Mouse (Mus musculus): ENCODE data around the gene Ednra.
"Not testable (repeated sequence)": the region's sequence is repeated elsewhere in the genome, so short reads cannot be mapped to it uniquely, and the experiment has no call there.

Ednra gene

DNA sequence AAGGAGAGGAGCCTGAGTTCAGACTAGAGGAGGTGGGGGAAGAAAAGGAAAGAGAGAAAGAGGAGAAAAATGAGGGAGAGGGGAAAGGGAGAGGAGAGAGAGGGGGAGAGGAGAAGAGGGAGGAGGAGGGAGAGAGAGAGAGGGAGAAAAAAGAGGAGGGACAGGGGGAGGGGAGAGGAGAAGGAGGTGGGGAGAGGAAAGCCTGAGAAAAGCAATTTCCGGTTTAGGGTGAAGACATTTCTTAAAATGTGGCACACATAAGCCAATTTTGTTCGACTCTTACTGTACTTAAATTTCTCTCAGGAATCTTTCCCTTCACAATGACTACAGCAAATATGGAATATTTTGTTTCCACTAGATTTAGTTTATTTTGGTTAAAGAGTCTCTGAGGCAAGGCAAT is 5.3 kb downstream of the Ednra start:
- no peak for DNase-seq (ENCODE audit: low spot score in 2 of 2)

DNA sequence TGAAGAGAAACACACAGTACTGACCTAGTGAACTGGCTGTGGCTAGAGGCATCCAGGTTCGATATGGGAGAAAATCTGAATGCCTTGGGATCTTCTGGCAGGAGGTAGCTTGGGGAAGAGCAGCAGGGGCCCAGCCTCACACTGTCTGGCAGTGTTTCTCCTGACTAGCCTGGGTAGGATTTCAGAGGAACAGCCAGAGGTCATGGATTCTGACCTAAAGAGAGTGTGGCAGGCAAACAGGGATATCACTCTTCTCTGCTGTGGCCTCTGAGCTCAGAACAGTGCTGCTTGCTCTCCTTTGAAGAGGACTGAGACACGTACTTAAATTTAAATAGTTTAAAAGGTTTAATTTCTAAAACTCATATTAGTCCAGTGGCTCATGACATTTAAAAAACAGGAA is 7.2 kb downstream of the Ednra start:
- DNase-seq (ENCODE audit: low spot score in 2 of 2): no peak

DNA sequence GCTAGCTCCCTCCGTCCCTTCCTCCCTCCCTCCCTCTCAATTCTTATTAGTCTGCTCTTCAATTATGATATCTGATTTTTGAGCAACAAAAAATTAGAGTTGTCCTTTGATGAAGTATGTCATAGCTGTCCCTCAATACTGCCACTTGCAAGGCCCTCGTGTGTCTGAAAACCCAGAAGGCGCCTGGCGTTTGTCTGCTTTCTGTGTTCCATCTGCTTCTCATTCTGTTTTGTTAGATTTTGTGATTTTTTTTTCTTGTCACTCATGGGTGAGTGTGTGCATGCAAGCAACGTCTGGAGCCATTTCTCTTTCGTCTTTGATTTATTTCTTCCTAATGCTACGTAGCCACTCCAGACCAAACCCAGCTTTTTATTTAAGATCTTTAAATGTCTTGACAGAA is 9.8 kb downstream of the Ednra start:
- no peak for DNase-seq (ENCODE audit: low spot score in 2 of 2)

DNA sequence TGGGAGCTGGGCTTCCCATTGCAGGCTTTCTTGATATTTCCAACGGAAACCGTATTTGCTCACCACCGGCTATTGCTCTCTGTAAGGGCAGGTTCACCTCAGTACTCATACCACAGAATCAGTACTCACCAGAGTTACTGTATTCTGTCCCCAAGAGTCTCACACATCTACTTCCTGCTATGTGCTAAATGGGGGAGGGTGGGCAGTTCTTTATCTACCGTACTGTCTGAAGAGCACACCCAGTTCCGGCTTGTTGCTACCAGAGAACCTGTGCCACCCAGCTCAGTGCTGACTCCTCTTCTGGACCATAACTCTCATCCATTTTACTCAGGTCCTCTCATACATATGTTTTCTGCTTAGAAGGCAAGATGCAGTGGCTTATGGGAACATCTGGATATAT is 10.6 kb downstream of the Ednra start:
- no peak for DNase-seq (ENCODE audit: low spot score in 2 of 2)

DNA sequence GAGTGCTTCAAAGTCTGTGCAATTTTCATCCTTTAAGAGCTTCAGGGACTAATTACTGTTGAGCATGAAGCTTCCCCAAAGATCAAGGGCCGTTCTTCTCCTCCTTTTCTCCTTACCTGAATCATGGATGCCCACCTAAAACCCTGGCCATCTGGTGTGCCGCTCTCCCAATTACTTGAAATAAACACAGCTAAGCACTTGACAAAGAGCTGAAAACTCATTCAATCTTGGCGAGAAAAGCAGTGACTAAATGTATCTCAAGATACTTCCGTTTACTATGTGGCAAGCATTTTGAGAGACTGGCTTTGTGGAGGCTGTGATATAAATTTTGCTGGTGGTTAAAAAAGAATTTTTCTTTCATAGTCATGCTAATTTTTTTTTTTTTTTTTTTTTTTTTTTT is 19.5 kb downstream of the Ednra start:
- DNase-seq (ENCODE audit: low spot score in 2 of 2): no peak

DNA sequence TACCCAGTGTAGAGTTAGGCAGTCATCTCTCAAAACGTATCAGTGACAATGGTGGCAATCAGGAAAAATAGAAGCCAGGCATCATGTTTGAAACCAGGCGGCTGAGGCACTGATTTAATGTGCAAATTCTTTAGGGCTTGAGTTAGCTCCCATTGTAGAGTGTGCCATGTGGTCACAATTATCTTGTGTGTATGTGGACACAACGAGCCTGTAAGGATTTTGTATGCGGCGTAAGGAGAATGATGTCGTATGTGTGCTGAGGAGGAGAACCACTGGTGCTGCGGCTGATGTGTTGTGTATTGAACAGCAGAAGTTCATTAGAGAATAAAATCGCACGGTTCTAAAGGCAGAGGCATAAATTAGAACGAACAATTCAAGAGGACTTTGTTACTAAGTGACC is 26.2 kb downstream of the Ednra start:
- no peak for DNase-seq (ENCODE audit: low spot score in 2 of 2)

DNA sequence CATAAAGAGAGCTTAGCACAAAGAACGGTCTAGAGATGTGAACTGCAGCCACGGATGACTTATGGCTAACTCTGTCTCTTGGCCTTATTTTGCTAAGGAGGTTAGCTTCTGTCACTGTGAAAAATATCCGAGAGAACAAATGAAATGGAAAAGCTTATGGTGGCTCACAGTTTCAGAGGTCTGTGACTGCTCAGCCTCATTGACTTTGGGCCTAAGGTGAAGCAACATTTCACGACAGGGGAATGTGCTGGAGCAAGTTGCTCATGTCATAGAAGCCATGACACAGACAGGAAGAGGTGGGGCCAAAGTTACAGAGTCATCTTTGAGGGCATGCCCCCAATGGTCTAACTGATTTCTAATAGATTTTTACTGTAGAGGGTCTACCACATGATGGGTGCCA is 28.1 kb downstream of the Ednra start:
- no peak for DNase-seq (ENCODE audit: low spot score in 2 of 2)

DNA sequence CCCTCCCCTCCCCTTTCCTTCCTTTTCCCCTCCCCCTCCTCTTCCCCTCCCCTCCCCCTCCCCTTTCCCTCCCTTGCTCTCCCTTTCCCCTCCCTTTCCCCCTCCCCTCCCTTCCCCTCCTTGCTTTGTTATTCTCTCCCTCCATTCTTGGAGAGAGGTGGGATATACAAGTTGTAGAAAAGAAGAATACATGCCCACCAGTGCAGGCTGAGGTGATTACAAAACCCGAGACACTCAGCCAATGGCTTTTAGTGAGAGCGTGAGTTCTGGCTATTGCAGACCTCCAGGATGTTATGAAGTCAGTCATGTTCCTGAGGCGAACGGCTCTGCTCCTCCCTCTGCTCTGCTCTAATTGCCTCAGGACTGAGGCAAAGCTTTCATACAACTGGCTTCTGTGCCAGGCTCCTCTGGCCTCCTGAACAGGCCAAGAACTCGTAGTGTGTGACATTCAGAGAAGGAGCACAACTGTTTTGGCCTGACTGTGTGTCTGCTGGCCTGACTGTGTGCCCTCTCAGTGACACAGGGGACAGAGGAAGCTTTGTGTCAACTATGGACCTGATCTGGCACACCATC is 28.7 kb downstream of the Ednra start:
- DNase-seq (ENCODE audit: low spot score in 2 of 2): no peak

DNA sequence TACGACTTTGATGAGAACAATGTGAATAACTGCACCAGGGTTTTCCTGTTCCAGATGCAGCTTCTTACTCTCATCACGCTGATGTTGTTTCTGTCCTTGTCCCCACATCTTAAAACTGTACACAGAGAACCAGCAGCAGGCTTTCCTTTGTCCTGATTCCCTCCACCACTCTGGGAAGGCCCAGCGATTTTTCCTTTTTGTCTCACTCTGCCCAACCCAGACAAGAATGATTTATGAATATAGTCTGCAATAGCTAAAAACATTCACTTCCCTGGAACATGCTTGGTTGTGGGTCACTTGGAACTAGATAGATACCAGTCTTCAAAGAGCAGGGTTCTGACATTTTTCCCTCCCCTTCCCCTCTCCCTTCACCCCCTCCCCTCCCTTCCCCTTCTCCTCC is 29.2 kb downstream of the Ednra start:
- DNase-seq (ENCODE audit: low spot score in 2 of 2): no peak

DNA sequence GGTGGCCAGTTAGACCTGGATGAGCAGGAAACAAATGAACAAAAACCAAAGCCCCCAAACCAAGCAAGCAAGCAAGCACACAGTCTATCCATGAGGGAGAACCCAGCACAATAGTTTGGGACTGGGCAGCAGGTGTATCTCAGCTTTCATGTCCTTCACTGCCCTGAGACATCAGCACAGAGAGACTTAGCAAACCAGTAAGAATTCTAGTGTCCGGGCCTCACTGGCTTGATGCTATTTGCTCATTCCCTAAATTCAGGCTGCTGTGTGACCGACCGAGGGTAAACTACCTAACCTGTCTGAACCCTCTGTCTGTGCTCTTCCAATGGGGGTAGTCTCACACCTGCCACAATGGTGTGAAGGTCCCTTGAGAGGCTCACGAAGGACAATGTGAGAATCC is 29.7 kb downstream of the Ednra start:
- no peak for DNase-seq (ENCODE audit: low spot score in 2 of 2)

DNA sequence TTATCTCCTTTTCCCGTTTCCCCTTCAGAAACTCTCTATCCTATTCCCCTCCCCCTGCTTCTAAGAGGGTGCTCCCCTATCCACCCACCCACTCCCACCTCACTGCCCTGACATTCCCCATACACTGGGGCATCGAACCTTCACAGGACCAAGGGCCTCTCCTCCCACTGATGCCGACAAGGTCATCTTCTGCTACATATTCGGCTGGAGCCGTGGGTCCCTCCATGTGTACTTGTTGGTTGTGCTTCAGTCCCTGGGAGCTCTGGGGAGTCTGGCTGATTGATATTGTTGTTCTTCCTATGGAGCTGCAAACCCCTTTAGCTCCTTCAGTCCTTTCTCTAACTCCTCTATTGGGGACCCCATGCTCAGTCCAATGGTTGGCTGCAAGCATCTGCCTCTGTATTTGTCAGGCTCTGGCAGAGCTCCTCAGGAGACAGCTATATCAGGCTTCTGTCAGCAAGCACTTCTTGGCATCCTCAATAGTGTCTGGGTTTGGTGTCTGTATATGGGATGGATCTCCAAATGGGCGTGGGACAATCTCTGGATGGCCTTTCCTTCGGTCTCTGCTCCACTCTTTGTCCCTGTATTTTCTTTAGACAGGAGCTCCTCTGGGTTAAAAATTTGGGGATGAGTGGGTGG is 34.7 kb downstream of the Ednra start:
- DNase-seq (ENCODE audit: low spot score in 2 of 2): not testable (repeated sequence)

DNA sequence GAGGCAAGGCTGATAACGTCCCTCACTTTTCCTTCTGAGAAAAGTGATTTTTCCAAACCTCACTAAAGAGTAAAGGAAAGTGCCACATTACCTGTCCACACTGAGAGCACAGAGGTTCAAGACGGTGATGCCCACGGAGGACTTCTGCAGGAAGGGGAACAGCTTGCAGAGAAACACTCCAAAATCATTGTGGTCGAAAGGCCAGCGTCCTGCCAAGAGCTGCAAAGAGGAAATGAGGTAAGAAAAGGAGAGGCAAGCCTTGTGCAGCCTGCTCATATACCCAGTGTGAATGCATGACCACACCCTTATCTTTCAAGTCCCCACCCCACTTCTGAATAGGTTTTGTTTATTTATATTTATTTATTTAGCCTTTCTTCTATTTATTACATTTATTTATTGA is 35.3 kb downstream of the Ednra start:
- no peak for DNase-seq (ENCODE audit: low spot score in 2 of 2)

DNA sequence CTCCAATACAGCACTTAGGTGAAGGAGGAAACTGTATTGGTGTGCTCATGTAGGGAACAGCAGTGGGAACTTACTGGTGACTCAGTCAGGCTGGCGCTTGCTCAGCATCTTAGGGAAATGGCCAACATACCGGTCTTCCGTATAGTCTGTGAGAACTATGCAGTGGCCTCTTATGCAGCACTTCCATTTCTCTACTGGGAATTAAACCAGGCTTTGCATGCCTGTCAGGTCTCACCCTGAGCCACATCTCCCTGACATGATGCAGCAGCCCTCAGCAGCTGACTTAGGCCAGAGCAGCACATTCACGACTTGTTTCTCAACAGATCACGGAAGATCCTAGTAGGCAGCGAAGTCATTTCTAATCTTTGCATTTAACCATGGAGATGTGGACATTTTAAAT is 39.9 kb downstream of the Ednra start:
- no peak for DNase-seq (ENCODE audit: low spot score in 2 of 2)

DNA sequence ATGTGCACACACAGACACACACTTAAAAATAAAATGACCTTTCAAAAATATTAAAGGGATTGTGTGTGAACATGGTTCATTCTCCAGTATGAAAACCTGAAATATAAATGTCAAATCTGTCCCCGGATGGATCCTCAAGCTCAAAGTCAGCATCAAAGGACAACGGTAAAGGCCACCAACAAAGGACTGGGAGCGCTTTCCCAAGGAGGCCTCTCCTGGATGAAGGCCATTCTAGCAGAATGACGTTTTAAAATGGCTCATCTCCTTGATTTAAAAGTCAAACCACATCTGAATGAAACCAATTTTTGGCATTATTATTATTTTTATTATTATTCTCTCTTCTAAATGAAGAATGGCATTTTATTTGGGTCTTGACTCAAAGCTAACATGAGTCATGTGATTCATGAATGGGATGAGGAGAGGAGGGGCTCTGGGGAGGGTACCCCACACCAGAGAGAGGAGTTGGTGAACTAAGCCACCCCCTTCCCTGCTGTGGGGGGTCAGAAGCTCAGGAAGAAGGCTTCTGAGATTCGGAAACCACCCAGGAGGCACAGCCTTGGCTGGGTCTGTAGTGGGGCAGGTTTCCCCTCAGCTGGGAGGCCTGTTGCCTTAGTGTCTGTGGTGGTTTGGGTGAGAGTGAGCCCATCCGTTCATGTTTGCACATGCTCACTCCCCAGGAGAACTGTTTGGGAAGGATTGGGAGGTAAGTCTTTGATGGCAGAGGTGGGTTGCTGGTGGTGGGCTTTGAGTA is 40.7 kb downstream of the Ednra start:
- no peak for DNase-seq (ENCODE audit: low spot score in 2 of 2)

DNA sequence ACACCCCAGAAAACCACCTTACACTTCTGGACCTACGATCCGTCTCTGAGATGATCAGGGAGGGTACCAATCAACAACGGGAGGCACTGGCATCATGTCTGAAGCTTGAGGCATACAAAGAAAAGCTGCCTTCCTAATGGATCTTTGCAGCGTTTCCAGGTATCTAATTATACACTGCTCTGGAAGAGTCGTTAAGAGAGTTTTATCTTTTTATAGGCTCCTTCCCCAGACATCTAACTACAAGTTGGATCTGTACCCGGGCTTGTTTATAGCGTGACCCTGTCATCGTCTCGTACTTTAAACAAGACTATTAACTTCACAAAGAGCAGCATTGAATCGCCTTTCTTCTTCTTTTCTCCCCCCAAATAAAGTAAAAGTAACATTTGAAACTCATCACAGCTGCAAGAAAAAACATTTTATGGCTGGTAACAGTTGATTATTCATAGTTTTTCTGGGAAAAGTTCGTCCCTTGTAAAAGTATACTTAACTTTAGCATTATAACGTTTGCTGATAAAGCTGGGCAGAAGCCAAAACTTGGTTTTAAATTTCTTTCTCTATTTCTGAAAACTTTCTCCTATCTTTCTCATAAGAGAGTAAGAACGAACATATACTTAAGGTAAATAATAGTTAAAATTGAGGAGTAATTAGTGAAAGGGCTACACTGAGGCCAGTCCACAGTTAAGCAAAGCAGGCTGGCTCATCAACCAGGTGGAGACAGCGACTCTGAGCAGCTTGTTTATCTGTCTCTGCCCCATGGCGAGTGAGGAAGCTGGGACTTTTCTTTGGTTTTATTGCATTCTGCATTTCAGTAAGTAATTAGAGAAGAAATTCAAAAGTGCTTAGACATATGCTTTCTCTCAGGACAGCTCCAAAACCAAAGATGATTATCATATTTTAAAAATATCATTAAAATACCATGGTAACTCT is 42.0 kb downstream of the Ednra start:
- no peak for DNase-seq (ENCODE audit: low spot score in 2 of 2)

DNA sequence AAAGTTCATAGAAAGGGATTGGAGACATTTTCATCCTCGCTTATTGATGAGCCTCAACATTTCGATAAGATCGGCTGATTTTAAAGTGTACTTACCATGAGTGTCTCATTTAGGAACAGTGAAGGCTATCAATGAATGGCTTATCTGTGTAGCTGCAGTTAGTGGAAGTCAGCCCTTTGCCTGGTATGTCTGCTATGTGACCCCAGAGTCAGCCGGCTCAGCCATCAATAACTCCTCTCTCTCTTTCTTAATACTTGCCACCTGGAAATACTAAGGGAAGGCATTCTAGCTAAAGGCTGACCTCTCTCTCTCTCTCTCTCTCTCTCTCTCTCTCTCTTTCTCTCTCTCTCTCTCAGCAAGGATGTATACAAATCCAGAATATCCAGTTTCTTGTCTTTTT is 52.2 kb downstream of the Ednra start:
- DNase-seq (ENCODE audit: low spot score in 2 of 2): no peak

DNA sequence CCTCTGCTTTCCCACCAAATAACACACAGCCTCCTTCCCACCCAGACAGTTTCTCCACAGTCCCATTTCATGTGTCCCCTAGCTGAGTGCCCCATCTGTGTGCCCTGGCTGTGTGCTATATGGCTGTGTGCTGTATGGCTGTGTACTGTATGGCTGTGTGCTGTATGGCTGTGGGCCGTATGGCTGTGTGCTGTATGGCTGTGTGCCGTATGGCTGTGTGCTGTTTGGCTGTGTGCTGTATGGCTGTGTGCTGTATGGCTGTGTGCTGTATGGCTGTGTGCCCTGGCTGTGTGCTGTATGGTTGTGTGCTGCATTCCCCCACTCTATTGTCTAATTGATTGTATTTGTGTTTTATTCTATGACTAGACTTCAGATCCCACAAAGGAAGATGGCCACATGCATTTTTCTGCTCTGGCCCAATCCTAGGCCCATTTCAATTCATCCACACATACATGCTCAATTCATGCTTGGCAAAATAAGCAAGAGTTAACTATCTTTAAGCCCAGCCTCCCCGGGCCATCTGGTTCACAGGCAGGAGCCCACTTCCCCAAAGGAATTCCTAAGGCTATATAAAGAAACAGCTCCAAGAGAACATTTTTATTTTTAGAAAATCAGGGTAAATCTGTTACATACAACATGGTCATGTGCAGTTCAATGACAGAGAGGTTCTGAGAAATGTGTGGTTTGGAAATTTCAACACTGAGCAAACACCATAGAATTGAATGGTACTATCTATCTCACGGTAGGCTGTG is 53.5 kb downstream of the Ednra start:
- no peak for DNase-seq (ENCODE audit: low spot score in 2 of 2)

DNA sequence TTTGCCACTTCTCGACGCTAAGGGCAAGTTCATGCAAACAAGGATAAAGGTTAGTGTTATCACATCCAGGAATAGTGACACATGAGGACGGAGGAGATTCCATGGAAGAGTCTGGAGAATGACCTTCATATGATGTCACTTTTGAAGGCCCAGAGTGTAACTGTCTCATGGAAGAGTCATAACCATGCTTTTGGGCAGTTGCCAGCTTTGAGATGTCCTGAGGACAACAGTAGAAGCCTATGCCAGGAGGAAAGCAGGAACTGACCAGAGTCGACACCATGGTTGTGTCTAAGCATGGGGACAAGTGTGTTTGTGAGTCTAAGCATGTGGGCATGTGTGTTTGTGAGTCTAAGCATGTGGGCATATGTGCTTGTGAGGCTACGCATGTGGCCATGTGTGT is 56.3 kb downstream of the Ednra start:
- no peak for DNase-seq (ENCODE audit: low spot score in 2 of 2)

DNA sequence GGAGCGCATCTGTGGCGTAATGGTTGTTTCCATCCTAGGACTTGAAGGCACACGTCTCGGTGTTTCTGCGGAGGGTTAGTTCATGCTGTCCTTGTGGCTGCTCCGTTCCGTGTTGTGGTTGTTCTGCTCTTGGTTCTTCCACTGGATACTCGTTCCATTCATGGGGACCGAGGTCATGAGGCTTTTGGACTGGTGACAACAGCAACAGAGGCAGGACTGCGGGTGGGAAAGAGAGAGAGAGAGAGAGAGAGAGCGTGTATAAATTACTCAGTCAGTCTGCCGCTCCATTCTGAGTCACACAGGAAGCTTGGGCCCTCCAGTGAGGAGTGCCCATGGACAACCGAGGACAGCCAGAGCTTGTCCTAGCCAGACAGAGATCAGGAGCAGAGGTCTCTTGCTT is 59.4 kb downstream of the Ednra start:
- DNase-seq (ENCODE audit: low spot score in 2 of 2): no peak

DNA sequence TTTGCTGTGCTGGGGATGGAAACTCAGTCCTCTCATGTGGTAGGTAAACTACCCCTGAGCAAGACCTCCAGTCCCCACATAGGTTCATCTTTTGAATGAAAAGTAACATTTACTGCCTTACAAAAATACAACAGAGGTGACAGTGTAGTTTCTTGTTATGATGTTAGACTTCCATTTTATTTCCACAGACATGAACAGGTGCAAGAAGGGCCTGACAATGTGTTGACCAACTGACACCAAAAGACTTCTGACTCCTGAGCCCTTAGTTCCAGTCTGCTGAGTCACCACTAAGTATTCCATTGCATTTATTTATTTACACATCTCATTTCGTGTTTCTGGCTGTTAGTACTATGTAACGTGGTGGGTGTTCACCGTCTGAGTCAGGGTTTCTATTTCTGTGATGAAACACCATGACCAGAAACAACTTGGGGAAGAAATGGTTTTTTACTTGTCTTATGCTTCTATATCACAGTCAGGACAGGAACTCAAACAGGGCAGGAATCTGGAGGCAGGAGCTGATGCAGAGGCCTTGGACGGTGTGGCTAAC is 64.7 kb downstream of the Ednra start:
- DNase-seq (ENCODE audit: low spot score in 2 of 2): no peak

DNA sequence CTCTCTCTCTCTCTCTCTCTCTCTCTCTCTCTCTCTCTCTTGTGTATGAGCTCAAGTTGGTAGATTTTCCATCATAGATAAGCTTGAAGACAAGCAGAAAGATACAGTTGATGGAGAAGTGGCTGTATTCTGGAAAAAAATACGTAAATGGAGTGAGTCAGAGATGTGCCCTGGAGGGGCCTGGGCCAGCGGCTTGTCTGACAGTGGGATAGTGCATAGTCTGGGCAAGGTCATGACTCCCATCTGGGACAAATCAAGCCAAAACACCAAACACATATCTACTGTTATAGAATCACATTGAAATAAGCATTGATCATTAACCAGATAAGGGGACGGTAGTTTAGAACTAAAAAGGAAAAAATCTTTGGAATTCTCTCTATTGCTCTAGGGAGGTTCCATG is 65.9 kb downstream of the Ednra start:
- DNase-seq (ENCODE audit: low spot score in 2 of 2): no peak
